Mouse (Mus musculus) brown adipose tissue, adult 24 weeks (tissue): Measurements from ENCODE around the gene Hist1h4a. TPM values are rescaled to one million over a fixed set of nuclear protein-coding genes. Genes with fewer than 3 reads are reported as not detected.
"Not testable (repeated sequence)": the region's sequence is repeated elsewhere in the genome, so short reads cannot be mapped to it uniquely, and the experiment has no call there.

Source experiments
- H3K27ac ChIP-seq: fragments of 200-500 bp; replicated peaks from 2 replicates; pipeline ENCODE4 v1.5.1; 2012; ENCODE audit warnings: low read depth, mild to moderate bottlenecking, low read length
- H3K4me1 ChIP-seq: fragments of 200-500 bp; 2 replicates; pipeline ENCODE4 v1.6.1; 2012; ENCODE audit warnings: low read length, mixed read lengths; ENCODE audit not compliant: control insufficient read depth, insufficient read depth, insufficient read length
- H3K4me3 ChIP-seq: fragments of 200-500 bp; 2 replicates; pipeline ENCODE4 v1.5.1; 2012; ENCODE audit warnings: low read depth, mild to moderate bottlenecking, low read length, moderate library complexity; ENCODE audit not compliant: insufficient read depth
- polyA plus RNA-seq: library from polyadenylated mRNA; stranded (reverse); fragments of >200 nt; gene quantifications from 2 replicates; pipeline ENCODE4 v1.2.4, GENCODE M21; 2012; ENCODE audit not compliant: missing spikeins, insufficient read depth, insufficient read length

The Hist1h4a gene
- polyA plus RNA-seq, 1 experiment: not detected

- Histone ChIP-seq H3K4me3 (peak overlapping the region; percentile 81), H3K4me1 (no peaks in the 10 kb centered on the region), H3K27ac (peak overlapping the region; percentile 97)
These were observed 20.7 kb downstream of the Hist1h4a start for GRCm38 (mm10) chr13:23740256-23740840.

DNA sequence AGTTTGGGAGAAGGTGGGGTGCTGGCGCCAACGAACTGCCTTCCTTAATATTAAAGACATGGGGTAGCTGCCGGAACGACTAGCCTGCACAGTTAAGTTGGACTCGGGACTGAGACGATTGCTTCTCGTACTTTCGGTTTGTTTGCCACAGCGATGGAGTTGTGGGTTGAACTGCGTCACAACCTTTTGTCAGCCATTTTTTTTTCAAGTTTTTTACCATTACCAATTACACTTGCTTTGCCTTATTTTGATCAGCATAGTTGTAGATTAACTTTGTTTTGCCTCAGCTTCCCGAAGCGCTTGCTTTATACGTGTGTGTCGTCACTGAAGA lies 21.1 kb downstream of the Hist1h4a start:
- H3K27ac ChIP-seq: peak overlapping the region; percentile 97
- peak overlapping the region; percentile 81 for H3K4me3 ChIP-seq
- no peaks in the 10 kb centered on the region for H3K4me1 ChIP-seq

DNA sequence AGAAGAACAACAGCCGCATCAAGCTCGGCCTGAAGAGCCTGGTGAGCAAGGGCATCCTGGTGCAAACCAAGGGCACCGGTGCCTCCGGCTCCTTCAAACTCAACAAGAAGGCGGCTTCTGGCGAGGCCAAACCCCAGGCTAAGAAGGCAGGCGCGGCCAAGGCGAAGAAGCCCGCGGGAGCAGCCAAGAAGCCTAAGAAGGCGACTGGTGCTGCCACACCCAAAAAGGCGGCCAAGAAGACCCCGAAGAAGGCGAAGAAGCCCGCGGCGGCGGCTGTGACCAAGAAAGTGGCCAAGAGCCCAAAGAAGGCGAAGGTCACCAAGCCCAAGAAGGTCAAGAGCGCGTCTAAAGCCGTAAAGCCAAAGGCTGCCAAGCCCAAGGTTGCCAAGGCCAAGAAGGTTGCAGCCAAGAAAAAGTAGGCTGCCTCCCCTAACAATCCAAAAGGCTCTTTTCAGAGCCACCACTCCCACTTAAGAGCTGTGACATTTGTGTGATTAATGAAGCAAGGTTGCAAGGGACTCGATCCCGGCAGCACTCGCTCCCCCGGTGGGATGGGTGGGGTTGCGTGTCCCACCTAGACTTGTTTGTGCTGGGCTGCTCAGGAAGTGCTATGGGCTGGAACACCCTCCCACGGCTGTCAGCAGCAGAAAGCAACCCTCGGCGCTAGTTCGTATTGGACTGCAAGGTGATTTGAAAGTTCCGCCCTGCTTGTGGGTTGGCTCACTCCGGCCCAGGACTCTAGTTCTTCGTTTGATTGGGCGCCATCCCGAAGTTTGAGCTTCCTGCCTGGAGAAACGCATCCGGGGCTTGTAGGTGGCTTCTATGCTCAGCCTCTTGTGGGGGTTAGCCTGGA lies 21.7 kb downstream of the Hist1h4a start:
- Histone ChIP-seq H3K27ac (peak overlapping the region; percentile 97), H3K4me3 (peak overlapping the region; percentile 81), H3K4me1 (no peaks in the 10 kb centered on the region)

DNA sequence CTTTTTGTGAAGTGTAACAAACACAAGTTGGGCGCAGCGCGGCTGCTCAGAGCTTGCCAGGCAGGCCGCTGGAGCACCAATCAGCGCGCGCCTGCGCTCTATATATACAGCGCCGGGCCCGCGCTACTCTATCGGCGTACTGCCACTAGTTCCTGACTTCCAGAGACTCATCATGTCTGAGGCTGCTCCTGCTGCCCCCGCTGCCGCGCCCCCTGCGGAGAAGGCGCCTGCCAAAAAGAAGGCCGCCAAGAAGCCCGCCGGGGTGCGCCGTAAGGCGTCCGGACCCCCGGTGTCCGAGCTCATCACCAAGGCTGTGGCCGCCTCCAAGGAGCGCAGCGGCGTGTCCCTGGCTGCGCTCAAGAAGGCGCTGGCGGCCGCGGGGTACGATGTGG lies 22.4 kb downstream of the Hist1h4a start, which contains the start of gene Hist1h1c:
Gene Hist1h1c (plus strand): TSS at position 132 of the 392 bp plus-strand sequence.
- peak within 1 kb of the TSS; percentile 81 for H3K4me3 ChIP-seq
- H3K27ac ChIP-seq: peak within 1 kb of the TSS; percentile 92
- H3K4me1 ChIP-seq: no peaks in the 10 kb centered on the region

DNA sequence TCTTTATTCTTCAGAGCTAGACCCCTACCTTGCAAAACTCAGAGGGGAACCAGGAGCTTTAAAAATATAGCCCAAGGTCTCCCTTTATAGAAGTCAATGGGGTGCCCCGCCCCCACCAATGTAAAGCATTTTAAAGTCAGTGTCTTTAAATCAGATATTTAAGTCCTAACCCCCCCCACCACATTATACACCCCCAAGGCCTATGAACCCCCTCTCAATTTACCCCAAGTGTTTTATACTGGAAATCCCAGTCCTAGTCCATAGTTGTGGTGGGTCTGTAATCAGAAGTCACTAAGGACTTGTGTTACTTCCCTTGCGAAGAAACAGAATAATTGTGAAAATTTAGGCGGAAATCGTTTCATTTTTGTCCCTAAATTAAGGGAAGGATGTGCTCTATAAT lies 23.0 kb downstream of the Hist1h4a start:
- Histone ChIP-seq H3K4me1 (no peaks in the 10 kb centered on the region), H3K4me3 (peak overlapping the region; percentile 81), H3K27ac (peak overlapping the region; percentile 92)

DNA sequence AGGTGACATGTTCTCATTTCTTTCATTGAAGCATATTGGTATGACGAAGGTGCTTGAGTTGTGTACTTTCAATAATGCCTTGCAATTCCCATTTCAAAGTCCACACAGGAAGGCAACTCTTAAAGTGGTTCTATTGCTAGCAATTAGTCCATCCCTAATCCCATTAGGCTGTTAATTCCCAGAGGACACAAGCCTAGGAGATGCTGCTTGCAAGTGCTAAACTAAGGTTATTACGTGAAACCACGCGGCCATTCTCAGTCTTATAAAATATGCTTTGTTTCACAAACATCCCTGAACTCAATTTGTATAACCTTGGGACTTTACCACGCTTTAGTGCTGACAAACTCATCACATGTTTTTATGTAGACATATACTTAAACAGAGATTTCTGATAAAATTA lies 23.9 kb downstream of the Hist1h4a start:
- Histone ChIP-seq H3K4me1 (no peaks in the 10 kb centered on the region), H3K27ac (no peak overlapping the region), H3K4me3 (no peak overlapping the region)

GRCm38 (mm10) chr13:23732156-23732804 lies 28.8 kb downstream of the Hist1h4a start:
- Histone ChIP-seq H3K4me3 (no peak overlapping the region), H3K4me1 (peaks cover 4% of the 10 kb centered on the region; the same call in 1 of the 2 replicates), H3K27ac (no peak overlapping the region)

GRCm38 (mm10) chr13:23730479-23730878 lies 30.6 kb downstream of the Hist1h4a start:
- Histone ChIP-seq H3K27ac (0 out of 2 replicates have a peak overlapping the region, but pooled peaks have one; percentile 18), H3K4me1 (peaks cover 4% of the 10 kb centered on the region; the same call in 1 of the 2 replicates), H3K4me3 (no peak overlapping the region)

GRCm38 (mm10) chr13:23729706-23730105 lies 31.3 kb downstream of the Hist1h4a start:
- Histone ChIP-seq H3K4me3 (no peak overlapping the region), H3K4me1 (peaks cover 4% of the 10 kb centered on the region; the same call in 1 of the 2 replicates), H3K27ac (peak overlapping the region; percentile 61)

DNA sequence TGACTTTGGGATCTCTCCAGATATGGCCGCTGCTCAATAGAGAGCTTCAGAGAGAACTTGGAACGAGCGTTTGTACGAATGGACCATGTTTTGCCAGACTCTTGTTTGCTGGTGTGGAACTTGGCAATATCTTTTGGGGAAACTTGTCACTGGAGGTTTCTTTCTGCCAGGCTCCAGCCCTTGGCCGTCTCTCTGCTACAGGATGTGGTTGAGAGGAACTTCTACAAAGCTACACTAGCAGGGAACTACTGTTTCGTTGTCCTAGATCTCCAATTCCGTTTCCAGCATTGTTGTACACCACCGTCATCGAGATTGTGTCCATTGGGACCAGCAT lies 31.9 kb downstream of the Hist1h4a start:
- H3K4me1 ChIP-seq: peaks cover 4% of the 10 kb centered on the region; the same call in 1 of the 2 replicates
- no peak overlapping the region for H3K4me3 ChIP-seq
- H3K27ac ChIP-seq: peak overlapping the region; percentile 61

DNA sequence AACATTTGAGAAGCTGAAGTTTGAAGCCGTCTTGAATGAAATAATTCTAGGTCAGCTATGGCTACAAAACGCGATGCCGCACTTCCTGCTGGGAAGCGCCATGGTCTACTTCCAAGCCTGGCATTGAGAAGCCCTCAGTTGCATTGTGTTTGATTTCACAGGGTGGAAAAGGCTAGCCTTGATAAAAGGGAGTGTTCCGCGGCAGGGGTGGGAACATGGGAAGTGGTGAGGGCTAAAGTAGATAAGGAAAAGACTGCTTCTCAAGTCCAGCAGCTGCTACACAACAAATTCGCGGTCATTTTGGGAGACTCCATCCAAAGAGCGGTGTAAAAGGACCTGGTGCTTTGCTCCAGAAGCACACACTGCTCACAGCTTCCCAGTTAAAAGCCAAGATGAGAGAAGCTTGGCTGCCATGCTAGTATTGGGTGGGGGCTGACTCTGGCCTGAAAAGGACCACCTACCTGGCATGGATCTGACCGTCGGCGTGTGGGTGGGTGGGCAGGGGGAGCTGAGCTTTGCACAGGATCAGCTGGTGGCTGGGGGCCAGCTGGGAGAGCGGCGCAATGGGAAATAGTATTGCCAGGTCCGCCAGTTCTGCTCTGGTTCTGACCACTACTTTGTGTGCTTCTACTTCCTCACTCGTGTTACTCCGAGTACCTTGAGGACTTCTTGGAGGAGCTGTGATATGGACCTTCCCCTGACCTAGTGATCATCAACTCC lies 32.4 kb downstream of the Hist1h4a start:
- H3K4me3 ChIP-seq: no peak overlapping the region
- peak overlapping the region; percentile 61 for H3K27ac ChIP-seq
- H3K4me1 ChIP-seq: peaks cover 4% of the 10 kb centered on the region; the same call in 1 of the 2 replicates

- H3K4me3 ChIP-seq: no peak overlapping the region
- peaks cover 4% of the 10 kb centered on the region; the same call in 1 of the 2 replicates for H3K4me1 ChIP-seq
- no peak overlapping the region for H3K27ac ChIP-seq
These were observed 35.8 kb downstream of the Hist1h4a start for GRCm38 (mm10) chr13:23725213-23725612.

GRCm38 (mm10) chr13:23724239-23724638 lies 36.8 kb downstream of the Hist1h4a start:
- no peak overlapping the region for H3K4me3 ChIP-seq
- no peak overlapping the region for H3K27ac ChIP-seq
- H3K4me1 ChIP-seq: no peaks in the 10 kb centered on the region

DNA sequence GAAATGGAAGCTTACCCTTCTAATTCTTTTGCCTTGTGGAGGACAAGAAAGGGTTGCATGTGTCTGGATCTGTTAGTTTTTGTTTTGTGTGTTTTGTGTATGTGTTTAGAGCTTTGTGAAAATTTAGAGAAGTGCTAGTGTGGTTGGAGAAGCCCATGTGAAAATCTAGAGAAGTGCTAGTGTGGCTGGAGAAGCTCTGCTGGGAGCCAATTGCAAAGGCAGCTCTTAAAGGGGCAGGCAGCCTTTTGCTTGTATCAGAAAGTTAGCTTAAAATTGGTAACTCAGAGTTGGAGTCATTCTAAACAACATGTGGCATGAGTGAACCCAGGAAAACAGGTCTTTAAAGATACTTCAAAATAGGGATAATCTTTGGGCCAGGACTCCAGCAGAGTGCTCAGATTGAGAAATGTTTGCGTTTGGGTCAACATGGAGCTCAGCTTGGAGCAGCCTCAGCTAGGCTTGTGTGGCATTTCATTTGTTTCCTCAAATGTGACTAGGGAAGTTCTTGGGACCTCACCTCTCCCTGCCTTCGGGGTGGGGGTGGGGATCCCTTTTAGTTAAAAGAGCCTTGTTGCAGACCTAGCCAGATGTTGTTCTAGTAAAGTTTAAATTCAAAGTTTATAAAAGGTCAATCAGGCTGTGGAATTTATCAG lies 43.3 kb downstream of the Hist1h4a start:
- H3K4me1 ChIP-seq, H3K4me3 ChIP-seq: not testable (repeated sequence)
- H3K27ac ChIP-seq: peak overlapping the region; percentile 75
